Mouse (Mus musculus): ENCODE measurements around the gene D930020B18Rik. TPM values are rescaled to one million over a fixed set of nuclear protein-coding genes. Genes with fewer than 3 reads are reported as not detected.

The D930020B18Rik gene
- total and polyA plus RNA-seq, 2 experiments from 2014 or later = not detected

DNA sequence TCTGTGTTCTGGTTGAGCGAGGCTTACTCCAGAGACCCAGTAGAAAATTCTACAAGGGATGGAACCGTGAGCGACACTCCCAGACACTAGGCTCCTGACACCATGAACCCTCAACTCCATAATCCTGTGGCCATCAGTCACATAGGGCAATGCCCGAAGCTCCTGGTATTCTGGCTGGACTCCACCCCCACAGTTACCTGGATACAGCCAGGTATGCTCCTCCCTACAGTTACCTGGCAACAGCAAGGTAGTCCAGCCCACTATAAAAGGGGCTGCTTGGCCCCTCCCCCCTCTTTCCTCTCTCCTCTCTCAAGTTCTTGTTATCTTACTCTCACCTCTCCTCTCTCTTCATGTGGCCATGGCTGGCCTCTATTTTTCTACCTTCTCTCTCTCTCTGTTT lies 85.8 kb downstream of the D930020B18Rik start:
- no peak overlapping the region for H3K27ac ChIP-seq (ENCODE audit: low read depth)
- H3K36me3 ChIP-seq (replicated peaks; ENCODE audit: control insufficient read depth, insufficient read depth, low read length) = no peaks in the 10 kb centered on the region
- 63% methylated on average over 4 of the region's 4 CpGs for WGBS
- no peak overlapping the region for H3K4me3 ChIP-seq (ENCODE audit: low read depth, low read length)
- ATAC-seq (ENCODE audit: insufficient read depth, low read depth) = no peak
- no peaks in the 10 kb centered on the region for H3K9me3 ChIP-seq (replicated peaks; ENCODE audit: control insufficient read depth, low read length)
- DNase-seq (ENCODE audit: low spot score) = no peak
- H3K4me1 ChIP-seq (ENCODE audit: control insufficient read depth, insufficient read depth) = no peaks in the 10 kb centered on the region
- H3K9ac ChIP-seq (replicated peaks; ENCODE audit: low read depth, low read length) = no peak overlapping the region
- H3K4me2 ChIP-seq (ENCODE audit: low read depth, low read length) = no peak overlapping the region
- no peak for TF ChIP-seq EP300 (IDR thresholded peaks at IDR 0.05; ENCODE audit: low read depth)
- TF ChIP-seq CTCF (IDR thresholded peaks at IDR 0.05; ENCODE audit: low read depth) = no peak
- H3K27me3 ChIP-seq (ENCODE audit: control insufficient read depth, insufficient read depth, low read length) = no peaks in the 10 kb centered on the region

- Histone ChIP-seq H3K36me3 (replicated peaks; ENCODE audit: control insufficient read depth, insufficient read depth, low read length) (no peaks in the 10 kb centered on the region), H3K27ac (ENCODE audit: low read depth) (no peak overlapping the region), H3K9ac (replicated peaks; ENCODE audit: low read depth, low read length) (no peak overlapping the region), H3K4me3 (ENCODE audit: low read depth, low read length) (no peak overlapping the region), H3K9me3 (replicated peaks; ENCODE audit: control insufficient read depth, low read length) (no peaks in the 10 kb centered on the region), H3K4me1 (ENCODE audit: control insufficient read depth, insufficient read depth) (no peaks in the 10 kb centered on the region), H3K4me2 (ENCODE audit: low read depth, low read length) (no peak overlapping the region), H3K27me3 (ENCODE audit: control insufficient read depth, insufficient read depth, low read length) (no peaks in the 10 kb centered on the region)
- no peak for ATAC-seq (ENCODE audit: insufficient read depth, low read depth)
- no peak for TF ChIP-seq EP300 (IDR thresholded peaks at IDR 0.05; ENCODE audit: low read depth)
- no peak for TF ChIP-seq CTCF (IDR thresholded peaks at IDR 0.05; ENCODE audit: low read depth)
- 97% methylated on average over 4 of the region's 4 CpGs for WGBS
- no peak for DNase-seq (ENCODE audit: low spot score)
Measured at GRCm38 (mm10) chr10:121728226-121728625, 86.8 kb downstream of the D930020B18Rik start.

- Histone ChIP-seq H3K4me1 (ENCODE audit: control insufficient read depth, insufficient read depth) (no peaks in the 10 kb centered on the region), H3K9me3 (replicated peaks; ENCODE audit: control insufficient read depth, low read length) (no peaks in the 10 kb centered on the region), H3K9ac (replicated peaks; ENCODE audit: low read depth, low read length) (no peak overlapping the region), H3K27ac (ENCODE audit: low read depth) (no peak overlapping the region), H3K4me2 (ENCODE audit: low read depth, low read length) (no peak overlapping the region), H3K27me3 (ENCODE audit: control insufficient read depth, insufficient read depth, low read length) (no peaks in the 10 kb centered on the region), H3K4me3 (ENCODE audit: low read depth, low read length) (no peak overlapping the region), H3K36me3 (replicated peaks; ENCODE audit: control insufficient read depth, insufficient read depth, low read length) (no peaks in the 10 kb centered on the region)
- TF ChIP-seq EP300 (IDR thresholded peaks at IDR 0.05; ENCODE audit: low read depth) (no peak), CTCF (IDR thresholded peaks at IDR 0.05; ENCODE audit: low read depth) (no peak)
- 87% methylated on average over 8 of the region's 8 CpGs for WGBS
- no peak for ATAC-seq (ENCODE audit: insufficient read depth, low read depth)
- DNase-seq (ENCODE audit: low spot score) = no peak
Measured at GRCm38 (mm10) chr10:121731048-121731725, 89.8 kb downstream of the D930020B18Rik start.

- WGBS = 90% methylated on average over 9 of the region's 9 CpGs
- ATAC-seq (ENCODE audit: insufficient read depth, low read depth) = no peak
Measured at GRCm38 (mm10) chr10:121732542-121732941, 91.2 kb downstream of the D930020B18Rik start.

DNA sequence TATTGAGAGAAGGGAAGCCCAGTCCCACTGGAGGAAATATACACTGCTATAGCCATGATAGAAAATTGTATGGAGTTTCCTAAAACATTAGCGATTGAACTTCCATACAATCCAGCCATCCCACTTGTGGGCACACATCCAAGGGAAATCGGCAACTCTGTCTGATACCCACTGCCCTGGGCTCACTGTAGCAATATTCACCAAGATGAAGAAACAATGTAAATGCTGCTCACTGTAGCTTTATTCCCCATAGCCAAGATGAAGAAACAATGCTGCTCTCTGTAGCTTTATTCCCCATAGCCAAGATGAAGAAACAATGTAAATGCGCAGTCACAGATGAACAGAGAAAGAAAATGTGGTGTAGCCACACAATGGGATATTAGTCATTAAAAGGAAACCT lies 95.9 kb downstream of the D930020B18Rik start:
- H3K9ac ChIP-seq (replicated peaks; ENCODE audit: low read depth, low read length) = no peak overlapping the region
- ATAC-seq (ENCODE audit: insufficient read depth, low read depth) = no peak

More at GRCm38 (mm10) chr10:121732542-121732941, 91.2 kb downstream of the D930020B18Rik start:
- H3K36me3 ChIP-seq (replicated peaks; ENCODE audit: control insufficient read depth, insufficient read depth, low read length) = no peaks in the 10 kb centered on the region
- no peak for TF ChIP-seq EP300 (IDR thresholded peaks at IDR 0.05; ENCODE audit: low read depth)
- no peak for TF ChIP-seq CTCF (IDR thresholded peaks at IDR 0.05; ENCODE audit: low read depth)
- no peaks in the 10 kb centered on the region for H3K9me3 ChIP-seq (replicated peaks; ENCODE audit: control insufficient read depth, low read length)
- no peak overlapping the region for H3K27ac ChIP-seq (ENCODE audit: low read depth)
- no peak for DNase-seq (ENCODE audit: low spot score)
- no peak overlapping the region for H3K4me3 ChIP-seq (ENCODE audit: low read depth, low read length)
- no peaks in the 10 kb centered on the region for H3K4me1 ChIP-seq (ENCODE audit: control insufficient read depth, insufficient read depth)
- no peak overlapping the region for H3K9ac ChIP-seq (replicated peaks; ENCODE audit: low read depth, low read length)
- H3K4me2 ChIP-seq (ENCODE audit: low read depth, low read length) = no peak overlapping the region
- H3K27me3 ChIP-seq (ENCODE audit: control insufficient read depth, insufficient read depth, low read length) = no peaks in the 10 kb centered on the region

More for the DNA sequence above, 95.9 kb downstream of the D930020B18Rik start:
- Histone ChIP-seq H3K27me3 (ENCODE audit: control insufficient read depth, insufficient read depth, low read length) (no peaks in the 10 kb centered on the region), H3K27ac (ENCODE audit: low read depth) (no peak overlapping the region), H3K36me3 (replicated peaks; ENCODE audit: control insufficient read depth, insufficient read depth, low read length) (no peaks in the 10 kb centered on the region), H3K4me1 (ENCODE audit: control insufficient read depth, insufficient read depth) (0 out of 2 replicates have a peak, but pooled peaks cover 8% of the 10 kb centered on the region), H3K9me3 (replicated peaks; ENCODE audit: control insufficient read depth, low read length) (no peaks in the 10 kb centered on the region), H3K4me2 (ENCODE audit: low read depth, low read length) (no peak overlapping the region), H3K4me3 (ENCODE audit: low read depth, low read length) (no peak overlapping the region)
- 75% methylated on average over 3 of the region's 3 CpGs for WGBS
- DNase-seq (ENCODE audit: low spot score) = no peak
- TF ChIP-seq EP300 (IDR thresholded peaks at IDR 0.05; ENCODE audit: low read depth) (no peak), CTCF (IDR thresholded peaks at IDR 0.05; ENCODE audit: low read depth) (no peak)

Data from heart, postnatal 0 days (tissue).